Mouse (Mus musculus) testis, adult 2 months (tissue): ENCODE measurements at regions not wholly inside any gene's neighbourhood (a gene's known extent, or its start where the extent isn't known, plus 50 kb on each side); places are given as distances from the start of the nearest gene placed in this dataset.

ENCODE experiments used
- CTCF ChIP-seq: fragments of 200-500 bp; IDR thresholded peaks from 2 replicates; pipeline ENCODE4 v1.5.1; 2012; ENCODE audit warnings: low read depth, mild to moderate bottlenecking, inconsistent platforms, low read length, moderate library complexity; ENCODE audit not compliant: control insufficient read depth, insufficient read depth, insufficient replicate concordance
- POLR2A ChIP-seq: fragments of 200-500 bp; IDR thresholded peaks from 2 replicates; pipeline ENCODE4 v1.6.1; 2012; ENCODE audit warnings: low read depth, mild to moderate bottlenecking, inconsistent platforms, low read length, moderate library complexity; ENCODE audit not compliant: control insufficient read depth

GRCm38 (mm10) chr15:61108957-61109356 lies 186.1 kb upstream of the A1bg start:
- TF ChIP-seq CTCF (no peak), POLR2A (no peak)
